In genomic region chr5:45444130-45444832, GRCm38 (mm10) we compare ENCODE assay signal across 25 mouse cellular contexts. TPM values are rescaled to one million over a fixed set of nuclear protein-coding genes. Genes with fewer than 3 reads are reported as not detected.
DNase-seq lines count a peak whose midpoint lies in the region; ATAC-seq and TF ChIP-seq lines count a peak whose summit lies in the region.
"Had no signal": no experiment of that assay in that cellular context is flagged by ENCODE, and none has a peak within 500 bp of the region (broad histone marks: within the 10 kb centered on the region; RNA-seq: fewer than 3 reads in every experiment).

No protein-coding gene starts in this region.

- intact Hi-C loops in gastrocnemius, adult 2 months (cut with DNase I), result no loop called here
- intact Hi-C loops in gastrocnemius, postnatal 36 days (cut with DNase I), result loop anchor here (10.0 kb wide), 1 partner anchor 411 kb away; the partner anchor contains the start of gene Lcorl

- TF ChIP-seq CTCF in gastrocnemius, adult 2 months (IDR thresholded peaks at IDR 0.05), result no peak
- TF ChIP-seq CTCF in kidney, postnatal 0 days (IDR thresholded peaks at IDR 0.05; ENCODE audit: low read depth), result no peak
- TF ChIP-seq CTCF in liver, embryonic 14.5 days (IDR thresholded peaks at IDR 0.05; ENCODE audit: low read depth), result no peak

- no peak for DNase-seq in gastrocnemius, adult 2 months
- DNase-seq in gastrocnemius, postnatal 36 days, result no peak
- DNase-seq in MN1 (ENCODE audit: low spot score), result peak; percentile 31
- no peak for DNase-seq in kidney, postnatal 0 days (ENCODE audit: low spot score)
- no peak for DNase-seq in liver, embryonic 14.5 days (ENCODE audit: low read depth in 3 of 3, low spot score in 3 of 3)
- DNase-seq in natural killer cell, adult 2 months (ENCODE audit: low spot score in 2 of 2), result no peak
- DNase-seq in embryo, embryonic 9.5 days (ENCODE audit: extremely low spot score), result no peak
- DNase-seq: cerebellum, adult 9-11 months; embryo, embryonic 11 days; heart, postnatal 14 days; layer of hippocampus, adult 9-11 months; lung, adult 2 months; lung, postnatal 36 days; retina, postnatal 1 day; thymus, adult 18-20 months had no signal

- TF ChIP-seq EP300 in liver, embryonic 14.5 days (IDR thresholded peaks at IDR 0.05; ENCODE audit: low read depth), result no peak

- H3K9me3 ChIP-seq in kidney, postnatal 0 days (replicated peaks; ENCODE audit: low read length), result no peaks in the 10 kb centered on the region
- H3K9me3 ChIP-seq in liver, embryonic 14.5 days (ENCODE audit: control insufficient read depth, low read length), result no peaks in the 10 kb centered on the region
- no peaks in the 10 kb centered on the region for H3K9me3 ChIP-seq in forebrain, embryonic 15.5 days

- H3K4me1 ChIP-seq in kidney, postnatal 0 days (replicated peaks; ENCODE audit: insufficient read depth, low read length), result peaks cover 9% of the 10 kb centered on the region; the same call in 1 of the 2 replicates
- peaks cover 0 to 9% of the 10 kb centered on the region in 2 experiments; a peak in 3 of 4 replicates for H3K4me1 ChIP-seq in liver, embryonic 14.5 days (replicated peaks; ENCODE audit: control insufficient read depth in 2 of 2, insufficient read depth in 2 of 2, low read length in 1 of 2)
- H3K4me1 ChIP-seq in forebrain, embryonic 15.5 days, result peaks cover 9% of the 10 kb centered on the region

- H3K27ac ChIP-seq in gastrocnemius, adult 2 months, result peak overlapping the region; percentile 31; the same call in 1 of the 2 replicates
- H3K27ac ChIP-seq in kidney, postnatal 0 days, result peak overlapping the region; percentile 13; the same call in 1 of the 2 replicates
- H3K27ac ChIP-seq in liver, embryonic 14.5 days, result no peak overlapping the region
- no peak overlapping the region for H3K27ac ChIP-seq in forebrain, embryonic 15.5 days (replicated peaks)
- H3K27ac ChIP-seq: hindbrain, embryonic 14.5 days had no signal

- H3K9ac ChIP-seq in kidney, postnatal 0 days (ENCODE audit: low read depth, low read length), result no peak overlapping the region
- H3K9ac ChIP-seq in liver, embryonic 14.5 days (replicated peaks), result no peak overlapping the region
- no peak overlapping the region for H3K9ac ChIP-seq in forebrain, embryonic 15.5 days (replicated peaks)
- H3K9ac ChIP-seq: hindbrain, embryonic 14.5 days had no signal

- no peak overlapping the region for H3K4me2 ChIP-seq in kidney, postnatal 0 days (ENCODE audit: low read length)
- no peak overlapping the region for H3K4me2 ChIP-seq in liver, embryonic 14.5 days (ENCODE audit: low read depth)
- H3K4me2 ChIP-seq in forebrain, embryonic 15.5 days (replicated peaks), result no peak overlapping the region
- H3K4me2 ChIP-seq: heart, embryonic 11.5 days; hindbrain, embryonic 14.5 days; midbrain, embryonic 11.5 days had no signal

- no peaks in the 10 kb centered on the region for H3K27me3 ChIP-seq in kidney, postnatal 0 days (ENCODE audit: insufficient read depth, low read length)
- H3K27me3 ChIP-seq in liver, embryonic 14.5 days (ENCODE audit: control insufficient read depth, insufficient read depth, low read length), result no peaks in the 10 kb centered on the region
- no peaks in the 10 kb centered on the region for H3K27me3 ChIP-seq in forebrain, embryonic 15.5 days

- H3K36me3 ChIP-seq in kidney, postnatal 0 days (ENCODE audit: insufficient read depth, low read length), result peaks cover 13% of the 10 kb centered on the region; the same call in 1 of the 2 replicates
- H3K36me3 ChIP-seq in liver, embryonic 14.5 days (replicated peaks; ENCODE audit: control insufficient read depth, insufficient read depth, low read depth), result no peaks in the 10 kb centered on the region; the same call in 1 of the 2 replicates
- no peaks in the 10 kb centered on the region for H3K36me3 ChIP-seq in forebrain, embryonic 15.5 days

- 78% methylated on average over 8 of the region's 8 CpGs for WGBS in kidney, postnatal 0 days
- WGBS in liver, embryonic 14.5 days (ENCODE audit: insufficient replicate concordance), result 61% methylated on average over 8 of the region's 8 CpGs
- 93% methylated on average over 8 of the region's 8 CpGs for WGBS in forebrain, embryonic 15.5 days

- peak; percentile 62; the same call in 1 of the 2 replicates for ATAC-seq in kidney, postnatal 0 days (replicated peaks; ENCODE audit: low FRiP score, low read depth)
- ATAC-seq in liver, embryonic 14.5 days (ENCODE audit: insufficient read depth), result peak; percentile 53; the same call in 1 of the 2 replicates
- no peak for ATAC-seq in forebrain, embryonic 15.5 days (replicated peaks)
- ATAC-seq: intestine, embryonic 16.5 days had no signal

- H3K4me3 ChIP-seq in gastrocnemius, adult 2 months, result no peak overlapping the region
- no peak overlapping the region for H3K4me3 ChIP-seq in kidney, postnatal 0 days (replicated peaks; ENCODE audit: low read depth, low read length)
- H3K4me3 ChIP-seq in liver, embryonic 14.5 days (ENCODE audit: insufficient read depth in 1 of 2, low read depth in 2 of 2, low read length in 2 of 2), result no peak overlapping the region
- H3K4me3 ChIP-seq in forebrain, embryonic 15.5 days, result no peak overlapping the region

RNA-seq across cellular contexts. Expression of gene Qdpr, which starts 5.8 kb away (rescaled TPM):
- total RNA-seq in gastrocnemius, adult 2 months (2021), result 10 to 100 TPM; 45.6 to 52.9 TPM
- 10 to 100 TPM; 54.0 to 57.9 TPM for total RNA-seq in gastrocnemius, postnatal 36 days (2021)
- 297 and 318 TPM in 2 replicates for polyA plus RNA-seq in kidney, postnatal 0 days (2015; fragmentation: Nextera tagmentation; extraction: Ambion mirVana)
- polyA plus RNA-seq in liver, embryonic 14.5 days (2012; rRNA removed), result 32.6 and 34.3 TPM in 2 replicates
- polyA plus RNA-seq in liver, embryonic 14.5 days (2014; fragmentation: Nextera tagmentation; extraction: Ambion mirVana), result 61.1 and 68.2 TPM in 2 replicates
- 107 and 110 TPM in 2 replicates for polyA plus RNA-seq in forebrain, embryonic 15.5 days (2015; fragmentation: Nextera tagmentation; extraction: Ambion mirVana)

RNA-seq across cellular contexts. Expression of gene Clrn2, which starts 9.3 kb away (rescaled TPM):
- total RNA-seq in gastrocnemius, adult 2 months (2021), result not detected
- total RNA-seq in gastrocnemius, postnatal 36 days (2021), result not detected
- not detected in 2 replicates for polyA plus RNA-seq in kidney, postnatal 0 days (2015; fragmentation: Nextera tagmentation; extraction: Ambion mirVana)
- not detected in 2 replicates for polyA plus RNA-seq in liver, embryonic 14.5 days (2012; rRNA removed)
- not detected in 2 replicates for polyA plus RNA-seq in liver, embryonic 14.5 days (2014; fragmentation: Nextera tagmentation; extraction: Ambion mirVana)
- 0.20 and 0.37 TPM in 2 replicates for polyA plus RNA-seq in forebrain, embryonic 15.5 days (2015; fragmentation: Nextera tagmentation; extraction: Ambion mirVana)
- total RNA-seq: adrenal gland, postnatal 4 days; gastrocnemius, postnatal 4 days; heart, postnatal 14 days had no signal
- polyA plus RNA-seq: forebrain, embryonic 11.5 days; heart, embryonic 11.5 days; intestine, embryonic 16.5 days; lung, adult 2 months; stomach, embryonic 14.5 days; urinary bladder, adult 2 months had no signal

RNA-seq across cellular contexts. Expression of gene Lap3, which starts 48.9 kb away (rescaled TPM):
- total RNA-seq in gastrocnemius, adult 2 months (2021), result 10 to 100 TPM; 54.2 to 54.5 TPM
- total RNA-seq in gastrocnemius, postnatal 36 days (2021), result 10 to 100 TPM; 51.1 to 53.8 TPM
- polyA plus RNA-seq in kidney, postnatal 0 days (2015; fragmentation: Nextera tagmentation; extraction: Ambion mirVana), result 99.7 and 114 TPM in 2 replicates
- 15.4 and 24.3 TPM in 2 replicates for polyA plus RNA-seq in liver, embryonic 14.5 days (2012; rRNA removed)
- polyA plus RNA-seq in liver, embryonic 14.5 days (2014; fragmentation: Nextera tagmentation; extraction: Ambion mirVana), result 38.8 and 39.8 TPM in 2 replicates
- 36.5 and 40.6 TPM in 2 replicates for polyA plus RNA-seq in forebrain, embryonic 15.5 days (2015; fragmentation: Nextera tagmentation; extraction: Ambion mirVana)

Comparison
In these comparisons a context has a peak if more than half of its experiments do, and no peak if none do; other contexts are left out.
1. H3K27ac ChIP-seq: peak in gastrocnemius, adult 2 months (single experiment) and kidney, postnatal 0 days (single experiment); none in liver, embryonic 14.5 days (single experiment) and forebrain, embryonic 15.5 days (single experiment).